Mouse (Mus musculus) left cerebral cortex, adult 2 months (tissue): ENCODE measurements around the gene Ly6g6e. TPM values are rescaled to one million over a fixed set of nuclear protein-coding genes. Genes with fewer than 3 reads are reported as not detected.

Experiments
- DNase-seq, 2 experiments: peaks; one replicate each; pipeline ENCODE4 v3.0.0; 2021 to 2022; ENCODE audit warnings: low spot score in 2 of 2, mixed read lengths in 1 of 2; ENCODE audit errors: extremely low spot score in 1 of 2
- H3K27ac ChIP-seq: fragments of 200-600 bp; 2 replicates; pipeline ENCODE4 v1.8.1; 2022
- H3K4me3 ChIP-seq: fragments of 200-600 bp; 2 replicates; pipeline ENCODE4 v1.8.1; 2022
- CTCF ChIP-seq: fragments of 200-600 bp; IDR thresholded peaks from 2 replicates; pipeline ENCODE4 v1.8.1; 2022; ENCODE audit warnings: antibody characterized with exemption, mild to moderate bottlenecking, moderate library complexity
- intact Hi-C: fragments of 180-260 bp; cut with DNase I; formaldehyde crosslinking; loops from one replicate; pipeline ENCODE4 v1.15.1; 2025
- total RNA-seq, 2 experiments: library from RNA; stranded (reverse); gene quantifications; 2 replicates each; pipeline ENCODE4 v1.2.3; 2021

Ly6g6e gene
- total RNA-seq, 2 experiments from 2014 or later = 2.1 to 3.6 TPM

DNA sequence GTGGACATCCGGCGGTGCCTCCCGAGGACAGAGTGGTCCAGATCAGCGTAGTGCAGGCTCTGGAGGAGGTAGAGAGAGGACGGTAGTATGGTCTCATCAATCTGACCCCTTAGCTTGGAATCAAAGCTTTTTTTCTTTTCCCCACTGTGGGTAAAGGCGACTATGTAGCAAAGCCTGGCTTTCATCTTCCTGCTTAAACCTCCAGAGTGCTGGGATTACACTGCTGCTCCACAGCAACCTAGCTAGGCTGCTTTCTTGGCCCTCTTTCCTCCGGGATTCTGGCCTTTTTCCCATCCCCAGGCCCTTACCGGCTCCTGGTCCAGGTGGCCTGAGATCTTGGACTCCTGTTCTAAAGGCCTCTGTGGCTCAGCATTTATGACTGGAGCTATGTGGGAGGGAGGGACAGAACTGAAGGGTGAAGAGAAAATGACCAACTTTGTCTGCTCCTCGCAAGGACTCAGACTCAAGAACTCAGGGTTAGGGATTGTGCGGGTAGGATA lies 12.3 kb upstream of the Ly6g6e start:
- no peak for TF ChIP-seq CTCF
- H3K27ac ChIP-seq = no peak overlapping the region
- intact Hi-C loops = no loop called here

DNA sequence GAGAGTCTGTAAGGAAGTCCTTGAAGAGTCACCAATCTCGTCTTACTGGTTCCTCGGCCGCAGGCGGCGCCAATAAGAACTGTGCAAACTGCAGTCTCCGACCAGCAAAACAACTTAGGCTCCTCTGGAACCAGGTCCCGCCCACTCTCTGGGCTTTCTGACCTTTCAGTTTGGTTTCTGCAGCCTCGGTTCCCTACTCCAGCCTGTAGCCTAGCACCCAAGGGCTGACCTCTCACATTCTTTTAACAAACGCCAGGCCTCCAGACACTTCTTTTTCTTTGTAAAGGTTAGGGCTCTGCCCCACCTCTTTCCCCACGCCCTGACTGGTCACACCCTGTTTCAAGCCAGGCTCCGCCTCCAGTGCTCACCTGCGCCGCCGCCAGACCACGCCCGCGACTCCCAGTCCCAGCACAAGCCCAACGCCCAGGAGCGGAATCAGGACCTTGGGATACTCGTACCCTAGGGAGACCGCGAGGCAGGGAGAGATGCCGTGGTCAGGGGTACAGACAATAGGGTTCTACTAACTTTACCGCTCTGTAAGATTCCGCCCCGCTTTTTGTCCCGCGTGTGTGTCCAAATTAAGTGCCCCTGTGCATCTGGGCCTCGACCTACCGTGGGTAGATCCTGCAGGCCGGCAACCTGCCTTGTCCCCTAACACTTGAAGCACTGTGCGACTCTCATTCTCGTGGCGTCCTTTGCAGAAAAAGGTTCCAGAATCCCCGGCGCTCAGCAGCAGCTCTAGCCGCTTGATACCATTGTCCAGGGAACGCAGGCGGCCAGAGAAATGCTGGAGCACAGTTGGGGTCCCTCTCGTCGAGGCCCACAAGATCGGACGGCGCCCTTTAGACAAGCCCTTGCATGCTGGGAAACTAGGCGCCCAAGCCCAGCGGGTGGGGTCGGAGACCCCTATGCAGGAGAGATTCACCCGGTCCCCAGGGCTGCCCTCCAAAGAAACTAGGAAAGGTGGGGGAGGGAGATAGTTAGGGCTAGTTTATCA lies 11.5 kb upstream of the Ly6g6e start, which contains the start of gene Ly6g6c:
Ly6g6c (plus strand) TSS at position 438 of the 997 bp plus-strand sequence.
- H3K27ac ChIP-seq = no peak within 1 kb of the TSS
- no peak within 1 kb of the TSS for H3K4me3 ChIP-seq
- no peak for DNase-seq
- intact Hi-C loops = no loop called here
- TF ChIP-seq CTCF = no peak

More for the DNA sequence above, 12.3 kb upstream of the Ly6g6e start:
- DNase-seq = no peak
- H3K4me3 ChIP-seq = no peak overlapping the region

DNA sequence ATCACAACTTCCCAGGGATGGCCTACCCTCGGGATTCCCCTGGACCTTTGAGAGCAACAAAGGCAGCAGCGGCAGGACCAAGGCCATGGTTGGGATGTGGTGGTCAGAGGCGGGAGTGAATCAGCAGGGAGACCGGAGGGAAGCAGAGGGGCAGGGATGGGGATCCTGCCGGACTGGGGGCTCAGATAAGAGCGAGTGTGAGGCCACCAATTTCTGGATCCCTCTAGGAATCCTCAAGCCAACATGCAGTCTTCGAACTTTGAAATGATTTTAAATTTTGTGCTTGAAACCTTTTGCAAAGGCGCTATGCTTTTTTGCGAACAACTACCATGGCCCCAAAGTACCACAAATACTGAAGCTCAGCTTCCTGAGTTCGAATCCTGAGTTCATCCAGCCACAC lies 10.6 kb upstream of the Ly6g6e start, which contains the start of gene Mpig6b:
Mpig6b (minus strand) TSS at position 101 of the 400 bp plus-strand sequence.
- TF ChIP-seq CTCF = no peak
- no peak within 1 kb of the TSS for H3K27ac ChIP-seq
- H3K4me3 ChIP-seq = no peak within 1 kb of the TSS
- DNase-seq = no peak
- intact Hi-C loops = no loop called here

DNA sequence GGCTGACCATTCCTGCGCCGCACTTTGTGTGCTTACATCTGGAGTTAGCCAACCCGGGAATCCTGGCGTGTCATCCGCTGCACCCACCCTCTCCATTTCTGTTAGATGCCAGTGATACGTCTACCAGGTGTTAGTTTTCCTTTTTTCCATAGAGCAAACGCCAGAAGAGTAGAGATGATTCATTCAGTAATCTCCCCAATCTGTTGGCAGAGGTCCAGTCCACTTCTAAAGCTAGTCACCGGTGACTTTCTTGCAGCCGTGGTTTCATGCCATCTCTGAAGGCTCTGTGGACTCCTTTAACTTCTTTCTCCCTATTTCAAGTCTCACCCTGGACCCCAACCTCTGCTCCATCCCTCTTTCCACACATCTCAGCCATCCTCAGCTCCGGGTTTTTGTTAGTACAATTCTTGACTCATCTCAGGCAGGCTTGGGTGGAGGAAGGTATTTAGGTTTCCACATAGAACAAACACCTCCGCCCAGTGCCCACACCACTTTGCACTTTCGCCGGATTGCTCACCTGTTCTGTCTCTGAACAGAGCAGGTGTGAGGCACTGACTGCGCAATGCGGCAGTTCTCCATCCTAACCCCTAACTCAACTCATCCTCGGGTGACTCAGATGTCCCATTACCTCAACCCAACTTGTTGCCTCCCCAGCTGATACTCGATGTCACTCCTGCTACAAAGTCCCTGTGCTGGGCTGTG lies 8.3 kb upstream of the Ly6g6e start:
- no peak for TF ChIP-seq CTCF
- intact Hi-C loops = no loop called here
- no peak overlapping the region for H3K4me3 ChIP-seq
- DNase-seq = no peak
- no peak overlapping the region for H3K27ac ChIP-seq

DNA sequence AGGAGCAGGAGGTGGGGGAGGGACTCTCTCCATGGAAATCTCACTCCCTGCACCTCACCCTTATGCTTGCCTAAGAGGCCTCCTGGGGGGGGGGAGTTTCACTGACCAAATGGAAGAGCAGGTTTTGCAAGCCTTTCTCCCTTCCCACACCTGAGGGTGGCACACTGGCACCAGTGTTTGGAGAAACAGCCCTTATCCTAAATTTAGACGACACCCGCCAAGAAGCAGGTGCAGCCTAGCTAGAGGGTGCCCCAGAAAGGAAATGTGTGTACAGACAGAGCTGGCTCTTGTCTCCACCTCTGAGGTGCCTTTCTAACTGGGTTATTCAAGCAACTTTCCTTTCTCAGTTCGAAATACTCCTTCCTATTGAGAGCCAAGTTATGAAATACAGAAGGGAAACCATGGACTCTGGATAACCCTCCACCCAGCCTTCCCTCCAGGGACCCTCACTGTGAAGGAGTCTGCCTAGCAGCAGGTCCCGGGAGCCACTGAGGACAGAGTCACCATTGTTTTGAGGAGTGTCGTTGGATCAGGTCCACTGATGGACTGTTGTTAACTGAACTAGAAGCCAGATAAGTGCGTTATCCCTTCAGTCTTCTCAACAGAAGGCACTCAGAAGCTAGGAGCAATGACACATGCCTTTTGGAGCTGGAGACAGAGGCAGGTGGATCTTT lies 6.0 kb upstream of the Ly6g6e start:
- Histone ChIP-seq H3K27ac (no peak overlapping the region), H3K4me3 (no peak overlapping the region)
- intact Hi-C loops = no loop called here
- DNase-seq = no peak
- TF ChIP-seq CTCF = no peak; the same call in 1 of the 2 replicates

DNA sequence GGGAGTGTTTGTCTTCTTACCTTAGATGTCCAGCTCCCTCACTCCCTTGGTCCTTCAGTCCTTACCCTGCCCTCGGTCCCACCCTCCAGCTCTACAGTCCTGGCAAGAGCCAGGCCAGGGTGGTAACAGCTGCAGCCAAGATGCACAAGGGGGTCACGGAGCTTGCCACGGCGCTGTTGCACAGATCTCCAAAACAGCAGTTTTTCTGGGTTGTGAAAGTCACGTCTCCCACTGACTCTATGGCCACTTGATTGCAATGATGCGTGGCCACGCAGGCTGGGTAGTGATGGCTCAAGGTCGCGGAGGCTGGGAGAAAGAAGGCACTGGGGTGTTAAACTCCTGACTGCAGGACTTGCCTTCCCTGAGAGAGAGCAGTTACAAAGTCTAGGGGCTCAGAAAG lies 5.2 kb upstream of the Ly6g6e start:
- no peak for DNase-seq
- Histone ChIP-seq H3K4me3 (no peak overlapping the region), H3K27ac (no peak overlapping the region)
- intact Hi-C loops = no loop called here
- TF ChIP-seq CTCF = no peak

DNA sequence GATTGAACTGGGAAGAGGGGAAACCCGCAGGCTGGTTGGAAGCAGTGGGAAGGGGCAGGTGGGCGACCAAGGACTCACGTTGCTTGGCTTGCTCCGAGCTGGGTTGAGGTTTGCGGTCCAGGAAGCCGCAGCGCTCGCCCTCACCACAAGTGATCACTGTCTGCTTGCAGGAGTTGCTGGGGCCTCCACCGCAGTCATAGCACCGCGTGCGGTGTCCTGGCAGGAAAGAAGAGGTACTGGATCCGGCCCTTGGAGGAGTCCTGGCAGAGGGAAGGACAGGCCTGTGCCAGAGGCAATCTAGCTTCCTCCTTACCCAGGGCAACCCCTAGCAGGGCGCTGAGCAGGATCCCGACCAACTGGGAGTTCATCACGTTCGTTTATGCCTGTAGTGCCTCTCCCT lies 2.6 kb upstream of the Ly6g6e start:
- DNase-seq = no peak
- H3K4me3 ChIP-seq = no peak overlapping the region
- no peak for TF ChIP-seq CTCF
- H3K27ac ChIP-seq = no peak overlapping the region
- intact Hi-C loops = no loop called here

DNA sequence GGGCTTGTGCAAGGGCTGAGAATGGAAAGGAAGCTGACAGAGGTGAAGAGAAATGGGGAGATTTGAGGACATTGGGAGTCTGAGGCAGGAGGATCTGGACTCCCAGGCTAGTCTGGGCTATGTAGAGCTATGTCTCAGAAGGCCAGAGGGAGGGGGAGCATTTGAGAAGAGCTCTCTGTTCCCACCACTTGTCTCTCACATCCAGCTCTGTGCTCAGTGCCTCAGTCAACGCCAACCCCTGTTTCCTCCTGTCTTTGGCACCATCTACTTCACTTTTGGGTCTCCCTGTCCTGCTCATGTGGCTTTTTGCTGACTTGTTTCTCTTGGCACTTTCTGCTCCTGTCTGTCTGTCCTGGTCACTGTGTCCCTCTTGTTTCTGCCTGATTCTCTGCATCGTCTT lies 583 bp downstream of the Ly6g6e start:
- intact Hi-C loops = no loop called here
- Histone ChIP-seq H3K4me3 (peak overlapping the region; percentile 22), H3K27ac (no peak overlapping the region; the same call in 1 of the 2 replicates)
- DNase-seq = no peak
- no peak for TF ChIP-seq CTCF

DNA sequence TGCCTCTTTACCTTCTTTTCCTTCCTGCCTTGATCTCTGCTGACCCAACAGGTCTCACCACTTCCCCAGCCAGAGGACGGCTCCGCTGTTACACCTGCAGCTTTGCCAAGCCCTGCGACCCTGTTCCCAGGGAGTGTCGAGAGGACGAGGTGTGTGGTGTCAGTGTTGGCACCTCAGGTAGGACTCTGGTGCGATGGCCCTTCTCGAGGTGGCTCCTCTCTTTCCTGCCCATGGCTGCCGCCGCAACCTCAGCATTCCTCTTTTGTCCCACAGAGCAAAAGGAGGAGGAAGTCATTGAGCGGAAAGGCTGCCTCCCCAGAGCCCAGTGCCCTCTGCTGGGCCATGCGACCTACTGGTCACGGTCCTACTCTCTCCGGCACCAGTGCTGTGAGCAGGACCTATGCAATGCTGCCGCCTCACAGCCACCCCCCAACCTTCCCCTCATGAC lies 1.1 kb downstream of the Ly6g6e start, which contains the start of gene Ly6g6d:
Ly6g6d (minus strand) TSS at position 280 of the 448 bp plus-strand sequence.
- Histone ChIP-seq H3K27ac (peak within 1 kb of the TSS; percentile 11; the same call in 1 of the 2 replicates), H3K4me3 (peak within 1 kb of the TSS; percentile 22)
- intact Hi-C loops = no loop called here
- DNase-seq = no peak
- peak; percentile 45 for TF ChIP-seq CTCF

DNA sequence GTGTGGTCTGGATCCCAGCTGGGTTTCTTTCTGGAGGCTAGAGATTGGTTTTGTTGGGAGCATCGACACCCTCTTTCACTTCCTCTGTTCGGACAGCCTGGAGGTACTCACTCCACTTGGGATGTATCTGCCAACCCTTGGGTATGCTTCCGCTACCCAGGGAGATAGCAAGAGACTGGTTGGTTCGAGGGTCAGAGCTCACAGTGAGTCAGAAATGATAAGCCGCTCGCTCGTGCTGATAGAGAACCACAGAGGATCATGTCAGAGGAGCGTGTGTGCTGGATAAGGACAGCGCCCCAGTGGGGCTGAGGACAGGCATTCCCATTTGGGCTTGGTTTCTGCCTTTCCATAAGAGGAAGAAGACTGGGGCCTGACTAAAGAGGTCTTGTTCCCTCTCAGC lies 3.1 kb downstream of the Ly6g6e start:
- H3K4me3 ChIP-seq = no peak overlapping the region
- intact Hi-C loops = no loop called here
- TF ChIP-seq CTCF = no peak

DNA sequence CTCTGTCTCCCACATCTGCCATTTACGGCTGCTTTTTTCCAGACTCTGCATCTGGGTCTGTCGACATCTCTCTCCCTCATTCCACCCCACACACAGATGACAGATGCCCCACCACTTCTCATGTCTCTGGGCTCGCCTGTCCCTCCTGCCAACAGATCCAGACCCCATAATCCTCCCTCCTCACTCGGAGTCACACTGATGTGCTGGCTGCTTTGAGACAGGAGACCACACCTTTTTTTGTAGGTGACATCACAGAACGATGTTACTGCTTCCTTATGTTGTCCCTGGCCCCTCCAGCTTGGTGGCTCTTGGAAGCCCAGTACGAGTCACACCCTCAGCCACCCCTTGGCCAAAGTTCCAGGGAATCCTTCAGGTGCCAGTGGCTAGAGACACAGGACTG lies 3.5 kb downstream of the Ly6g6e start:
- no peak overlapping the region for H3K4me3 ChIP-seq
- no peak for TF ChIP-seq CTCF

More for the DNA sequence above, 3.1 kb downstream of the Ly6g6e start:
- no peak overlapping the region for H3K27ac ChIP-seq
- no peak for DNase-seq

More for the DNA sequence above, 3.5 kb downstream of the Ly6g6e start:
- no peak for DNase-seq
- no peak overlapping the region for H3K27ac ChIP-seq
- intact Hi-C loops = no loop called here
